Mouse (Mus musculus) left cerebral cortex, adult 2 months (tissue): ENCODE data around the gene Fgf23. TPM values are rescaled to one million over a fixed set of nuclear protein-coding genes. Genes with fewer than 3 reads are reported as not detected.

Experiments used
- DNase-seq, 2 experiments: peaks; one replicate each; pipeline ENCODE4 v3.0.0; 2021 to 2022; ENCODE audit warnings: low spot score in 2 of 2, mixed read lengths in 1 of 2; ENCODE audit errors: extremely low spot score in 1 of 2
- H3K27ac ChIP-seq: fragments of 200-600 bp; 2 replicates; pipeline ENCODE4 v1.8.1; 2022
- H3K4me3 ChIP-seq: fragments of 200-600 bp; 2 replicates; pipeline ENCODE4 v1.8.1; 2022
- CTCF ChIP-seq: fragments of 200-600 bp; IDR thresholded peaks from 2 replicates; pipeline ENCODE4 v1.8.1; 2022; ENCODE audit warnings: antibody characterized with exemption, mild to moderate bottlenecking, moderate library complexity
- intact Hi-C: fragments of 180-260 bp; cut with DNase I; formaldehyde crosslinking; loops from one replicate; pipeline ENCODE4 v1.15.1; 2025
- total RNA-seq, 2 experiments: library from RNA; stranded (reverse); gene quantifications; 2 replicates each; pipeline ENCODE4 v1.2.3; 2021

Gene Fgf23
- total RNA-seq, 2 experiments from 2014 or later, result 0.44 to 0.68 TPM

- Histone ChIP-seq H3K4me3 (no peak overlapping the region), H3K27ac (no peak overlapping the region)
- no peak for TF ChIP-seq CTCF
- no peak for DNase-seq
- intact Hi-C loops, result no loop called here
Measured at GRCm38 (mm10) chr6:127122996-127123395, 50.3 kb downstream of the Fgf23 start.

GRCm38 (mm10) chr6:127123506-127123905 is 50.8 kb downstream of the Fgf23 start:
- Histone ChIP-seq H3K27ac (no peak overlapping the region), H3K4me3 (no peak overlapping the region)
- no peak for TF ChIP-seq CTCF
- DNase-seq, result no peak
- intact Hi-C loops, result no loop called here

GRCm38 (mm10) chr6:127129659-127130058 is 57.0 kb downstream of the Fgf23 start:
- intact Hi-C loops, result no loop called here
- Histone ChIP-seq H3K4me3 (no peak overlapping the region), H3K27ac (no peak overlapping the region)
- no peak for DNase-seq
- TF ChIP-seq CTCF, result no peak

- no peak for DNase-seq
- H3K27ac ChIP-seq, result no peak overlapping the region
- H3K4me3 ChIP-seq, result no peak overlapping the region
- TF ChIP-seq CTCF, result no peak
- intact Hi-C loops, result no loop called here
Measured at GRCm38 (mm10) chr6:127130377-127130776, 57.7 kb downstream of the Fgf23 start.

Other genes starting within 250 kb of the Fgf23 start
- gene Ndufa9, start 223.8 kb upstream of the Fgf23 start, total RNA-seq, result 100 to 1,000 TPM; 135 to 150 TPM
- gene Akap3, start 219.8 kb upstream of the Fgf23 start, total RNA-seq, result under 1 TPM; 0.18 to 0.35 TPM
- not detected for gene Dyrk4, start 151.1 kb upstream of the Fgf23 start, total RNA-seq
- gene Rad51ap1, start 133.3 kb upstream of the Fgf23 start, total RNA-seq, result 1 to 10 TPM; 3.2 to 3.3 TPM
- 10 to 100 TPM; 40.3 to 47.3 TPM for gene D6Wsu163e, start 132.9 kb upstream of the Fgf23 start, total RNA-seq
- not detected for gene Fgf6, start 57.3 kb upstream of the Fgf23 start, total RNA-seq
- gene Tigar, start 36.7 kb downstream of the Fgf23 start, total RNA-seq, result 10 to 100 TPM; 22.3 to 22.7 TPM
- gene Ccnd2, start 79.3 kb downstream of the Fgf23 start, total RNA-seq, result 10 to 100 TPM; 75.1 to 97.4 TPM